Mouse (Mus musculus) stomach, postnatal 0 days (tissue): ENCODE results near the gene Pdpn.

ENCODE experiments used
- CTCF ChIP-seq: IDR thresholded peaks from 2 replicates; pipeline ENCODE4 v1.5.1; 2016; ENCODE audit warnings: antibody characterized with exemption, low read depth, mild to moderate bottlenecking, moderate library complexity
- EP300 ChIP-seq: optimal IDR thresholded peaks from 2 replicates; pipeline ENCODE3; 2016; ENCODE audit warnings: antibody characterized with exemption

DNA sequence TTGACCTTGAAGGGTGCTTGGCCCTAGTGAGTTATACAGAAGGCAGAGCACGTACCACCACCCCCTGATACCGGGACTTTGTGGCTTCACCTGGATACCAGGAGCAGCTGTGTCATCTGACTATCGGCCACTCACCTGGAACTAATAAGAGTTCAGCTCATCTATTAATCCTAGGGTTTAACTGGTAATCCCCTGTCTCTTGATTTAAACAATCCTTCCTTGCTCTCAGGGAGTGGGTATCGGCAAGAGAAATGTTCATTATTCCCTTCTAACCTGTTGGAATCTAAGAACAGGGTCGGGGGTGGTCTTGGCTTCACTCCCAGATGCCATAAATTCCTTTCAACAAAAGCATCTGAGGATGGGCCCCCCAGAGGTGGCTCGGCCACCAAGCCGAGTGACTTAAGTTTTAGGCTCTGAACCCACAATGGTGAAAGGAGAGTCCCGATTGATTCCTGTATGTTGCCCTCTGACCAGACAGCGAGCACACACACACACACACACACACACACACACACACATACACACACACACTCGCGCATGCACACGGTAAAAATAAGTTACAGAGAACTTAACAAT lies 837 bp upstream of the Pdpn start:
- TF ChIP-seq CTCF, result no peak
- TF ChIP-seq EP300, result no peak
